Mouse (Mus musculus) spleen, adult 2 months (tissue): Measurements from ENCODE around the gene Mettl27. TPM values are rescaled to one million over a fixed set of nuclear protein-coding genes. Genes with fewer than 3 reads are reported as not detected.

Experiments used
- DNase-seq, 2 experiments: peaks; one replicate each; pipeline versions ENCODE4 v3.0.0 to v3.0.0-alpha.2; 2012 to 2021; ENCODE audit warnings: low spot score in 2 of 2, low read depth in 1 of 2
- H3K27ac ChIP-seq: fragments of 200-500 bp; 2 replicates; pipeline ENCODE4 v1.5.1; 2012; ENCODE audit warnings: low read length, inconsistent platforms; ENCODE audit not compliant: insufficient read depth
- H3K27me3 ChIP-seq: fragments of 200-500 bp; 2 replicates; pipeline ENCODE4 v1.6.1; 2012; ENCODE audit warnings: mild to moderate bottlenecking, moderate library complexity, low read length, inconsistent platforms; ENCODE audit not compliant: control insufficient read depth, insufficient read depth
- H3K36me3 ChIP-seq: fragments of 200-500 bp; 2 replicates; pipeline ENCODE4 v1.6.1; 2012; ENCODE audit warnings: mild to moderate bottlenecking, low read length, inconsistent platforms; ENCODE audit not compliant: control insufficient read depth, insufficient read depth
- H3K4me1 ChIP-seq: fragments of 200-500 bp; 2 replicates; pipeline ENCODE4 v1.6.1; 2011; ENCODE audit warnings: inconsistent platforms; ENCODE audit not compliant: control insufficient read depth, insufficient read depth, insufficient read length
- H3K4me3 ChIP-seq: fragments of 200-500 bp; 2 replicates; pipeline ENCODE4 v1.5.1; 2011; ENCODE audit warnings: mild to moderate bottlenecking, inconsistent platforms; ENCODE audit not compliant: insufficient read depth, insufficient read length; ENCODE audit errors: extremely low read depth
- CTCF ChIP-seq: fragments of 200-500 bp; IDR thresholded peaks from 2 replicates; pipeline ENCODE4 v1.5.1; 2011; ENCODE audit warnings: mild to moderate bottlenecking, inconsistent platforms; ENCODE audit not compliant: insufficient read depth, insufficient read length, insufficient replicate concordance; ENCODE audit errors: extremely low read depth
- POLR2A ChIP-seq: fragments of 200-500 bp; IDR thresholded peaks from 2 replicates; pipeline ENCODE4 v1.6.1; 2011; ENCODE audit warnings: low read depth, low read length, inconsistent platforms
- WGBS: fragments of 180-500 bp; shearing (Covaris S2); methylation state at CpG from one replicate; pipeline ENCODE4 v1.1.7; 2018; 5-methylcytosine and 5-hydroxymethylcytosine counted together
- polyA plus RNA-seq: library from polyadenylated mRNA; depleted of rRNA; stranded (reverse); fragments of >200 nt; gene quantifications from 2 replicates; pipeline ENCODE4 v1.2.3, GENCODE M21; 2012; rRNA removed

Mettl27 gene
- polyA plus RNA-seq, 1 experiment, result 9.8 TPM

GRCm38 (mm10) chr5:134983771-134984170 is 51.6 kb downstream of the Mettl27 start:
- Histone ChIP-seq H3K27me3 (peaks cover 5% of the 10 kb centered on the region), H3K27ac (no peak overlapping the region)

DNA sequence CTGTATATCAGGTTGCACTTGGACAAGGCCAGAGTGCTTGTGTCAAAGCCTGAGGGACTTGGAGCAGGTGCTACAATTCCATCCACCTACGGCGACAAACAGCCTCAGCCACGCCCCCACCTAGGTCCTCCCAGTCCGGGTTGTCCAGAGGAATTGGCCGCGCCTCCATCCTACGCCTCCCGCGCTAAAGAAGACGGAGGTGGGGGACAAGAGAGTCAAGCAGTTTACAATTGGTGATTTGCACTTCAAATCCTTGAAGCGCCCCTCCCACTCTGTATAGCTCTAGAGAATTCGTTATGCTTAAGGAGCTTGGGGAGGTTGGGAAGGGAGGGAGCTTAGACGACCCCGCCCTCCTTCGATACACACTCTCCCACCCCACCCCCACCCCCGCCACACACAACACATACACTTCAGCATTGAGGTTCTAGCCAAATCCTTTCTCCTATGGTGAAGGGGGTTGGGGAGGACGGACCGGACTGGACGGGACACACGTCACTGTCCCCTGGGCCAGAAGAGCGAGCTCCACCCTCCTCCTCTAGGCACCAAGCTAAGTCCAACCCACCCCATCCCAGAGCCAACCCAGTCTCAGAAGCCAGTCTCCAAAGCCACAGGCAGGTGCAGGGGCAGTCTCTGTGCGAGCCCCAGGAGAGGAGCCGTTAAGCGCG is 53.6 kb downstream of the Mettl27 start, which contains the start of gene Cldn3:
Cldn3 (plus strand) TSS at position 582 of the 665 bp plus-strand sequence.
- TF ChIP-seq CTCF, result no peak
- no peak for TF ChIP-seq POLR2A
- Histone ChIP-seq H3K4me3 (no peak within 1 kb of the TSS), H3K27me3 (peaks cover 5% of the 10 kb centered on the region), H3K36me3 (no peaks in the 10 kb centered on the region), H3K27ac (no peak within 1 kb of the TSS), H3K4me1 (peaks cover 5% of the 10 kb centered on the region)
- DNase-seq, result no peak
- WGBS, result 11% methylated on average over 25 of the region's 25 CpGs

More at GRCm38 (mm10) chr5:134983771-134984170, 51.6 kb downstream of the Mettl27 start:
- 64% methylated on average over 3 of the region's 3 CpGs for whole genome bisulfite sequencing
- DNase-seq, result no peak
- H3K4me3 ChIP-seq, result no peak overlapping the region
- no peaks in the 10 kb centered on the region for H3K36me3 ChIP-seq
- peaks cover 5% of the 10 kb centered on the region for H3K4me1 ChIP-seq
- TF ChIP-seq POLR2A, result no peak
- TF ChIP-seq CTCF, result no peak

DNA sequence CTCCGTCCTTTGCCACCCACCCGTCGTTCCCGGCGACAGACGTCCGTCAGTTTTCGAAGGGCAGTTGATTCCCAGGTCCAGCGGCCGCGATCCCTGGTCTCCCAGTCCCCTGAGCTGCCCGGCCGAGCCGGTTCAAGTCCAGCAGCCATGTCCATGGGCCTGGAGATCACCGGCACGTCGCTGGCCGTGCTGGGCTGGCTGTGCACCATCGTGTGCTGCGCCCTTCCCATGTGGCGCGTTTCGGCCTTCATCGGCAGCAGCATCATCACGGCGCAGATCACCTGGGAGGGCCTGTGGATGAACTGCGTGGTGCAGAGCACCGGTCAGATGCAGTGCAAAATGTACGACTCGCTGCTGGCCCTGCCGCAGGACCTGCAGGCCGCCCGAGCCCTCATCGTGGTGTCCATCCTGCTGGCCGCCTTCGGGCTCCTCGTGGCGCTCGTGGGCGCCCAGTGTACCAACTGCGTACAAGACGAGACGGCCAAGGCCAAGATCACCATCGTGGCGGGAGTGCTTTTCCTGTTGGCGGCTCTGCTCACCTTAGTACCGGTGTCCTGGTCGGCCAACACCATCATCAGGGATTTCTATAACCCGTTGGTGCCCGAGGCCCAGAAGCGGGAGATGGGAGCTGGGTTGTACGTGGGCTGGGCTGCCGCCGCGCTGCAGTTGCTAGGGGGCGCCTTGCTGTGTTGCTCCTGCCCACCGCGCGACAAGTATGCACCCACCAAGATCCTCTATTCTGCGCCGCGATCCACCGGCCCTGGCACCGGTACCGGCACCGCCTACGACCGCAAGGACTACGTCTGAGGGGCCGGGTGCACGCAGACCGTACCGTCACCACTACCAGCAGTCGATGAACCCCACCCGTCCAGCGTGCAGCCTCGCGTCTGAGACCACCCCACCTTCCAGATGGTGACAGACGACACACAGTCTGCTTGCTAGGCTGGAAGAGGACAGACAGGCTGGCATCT is 54.4 kb downstream of the Mettl27 start:
- Histone ChIP-seq H3K4me1 (peaks cover 5% of the 10 kb centered on the region), H3K36me3 (no peaks in the 10 kb centered on the region), H3K27me3 (peaks cover 5% of the 10 kb centered on the region), H3K4me3 (no peak overlapping the region), H3K27ac (no peak overlapping the region)
- no peak for DNase-seq
- TF ChIP-seq CTCF (no peak), POLR2A (no peak)
- WGBS, result 6% methylated on average over 79 of the region's 79 CpGs

GRCm38 (mm10) chr5:134989166-134989565 is 57.0 kb downstream of the Mettl27 start:
- H3K27ac ChIP-seq, result no peak overlapping the region
- H3K27me3 ChIP-seq, result peaks cover 5% of the 10 kb centered on the region
- TF ChIP-seq POLR2A, result no peak
- no peak for TF ChIP-seq CTCF
- H3K4me1 ChIP-seq, result peaks cover 5% of the 10 kb centered on the region
- no peak for DNase-seq
- no peak overlapping the region for H3K4me3 ChIP-seq
- H3K36me3 ChIP-seq, result no peaks in the 10 kb centered on the region
- WGBS, result 60% methylated on average over 11 of the region's 11 CpGs

- Histone ChIP-seq H3K4me1 (peaks cover 5% of the 10 kb centered on the region), H3K27me3 (peaks cover 5% of the 10 kb centered on the region), H3K36me3 (no peaks in the 10 kb centered on the region), H3K4me3 (no peak overlapping the region), H3K27ac (no peak overlapping the region)
- 50% methylated on average over 6 of the region's 6 CpGs for WGBS
- DNase-seq, result no peak
- TF ChIP-seq CTCF (no peak), POLR2A (no peak)
These were observed 57.6 kb downstream of the Mettl27 start for GRCm38 (mm10) chr5:134989741-134990140.

Other genes starting within 250 kb of the Mettl27 start
- 25.0 and 25.7 TPM in 2 replicates for gene Limk1, start 243.8 kb upstream of the Mettl27 start, polyA plus RNA-seq
- gene Eln, start 185.0 kb upstream of the Mettl27 start, polyA plus RNA-seq, result 39.4 and 41.9 TPM in 2 replicates
- 0.14 TPM in 1 of 2 replicates, not detected in the other for gene Tmem270, start 25.6 kb upstream of the Mettl27 start, polyA plus RNA-seq
- gene Cldn13, start 16.8 kb upstream of the Mettl27 start, polyA plus RNA-seq, result 32.3 and 35.1 TPM in 2 replicates
- 0.38 and 0.44 TPM in 2 replicates for gene Cldn4, start 14.6 kb downstream of the Mettl27 start, polyA plus RNA-seq
- gene Cldn3, start 53.8 kb downstream of the Mettl27 start, polyA plus RNA-seq, result 3.1 and 5.0 TPM in 2 replicates
- 43.6 and 53.7 TPM in 2 replicates for gene Abhd11, start 76.8 kb downstream of the Mettl27 start, polyA plus RNA-seq
- gene Stx1a, start 91.1 kb downstream of the Mettl27 start, polyA plus RNA-seq, result 8.5 and 9.0 TPM in 2 replicates
- gene Dnajc30, start 131.8 kb downstream of the Mettl27 start, polyA plus RNA-seq, result 15.5 and 23.5 TPM in 2 replicates
- 47.5 and 67.3 TPM in 2 replicates for gene Bud23, start 132.6 kb downstream of the Mettl27 start, polyA plus RNA-seq
- 0.78 and 1.4 TPM in 2 replicates for gene Vps37d, start 145.9 kb downstream of the Mettl27 start, polyA plus RNA-seq
- gene Mlxipl, start 157.5 kb downstream of the Mettl27 start, polyA plus RNA-seq, result 0.70 and 1.2 TPM in 2 replicates
- 6.1 and 7.2 TPM in 2 replicates for gene Tbl2, start 217.3 kb downstream of the Mettl27 start, polyA plus RNA-seq
- 34.3 and 37.3 TPM in 2 replicates for gene Bcl7b, start 235.9 kb downstream of the Mettl27 start, polyA plus RNA-seq